In genomic region chr1:133328896-133329637, GRCm38 (mm10) we compare ENCODE assay signal across 8 mouse cellular contexts. TPM values are rescaled to one million over a fixed set of nuclear protein-coding genes. Genes with fewer than 3 reads are reported as not detected.
DNase-seq lines count a peak whose midpoint lies in the region; ATAC-seq and TF ChIP-seq lines count a peak whose summit lies in the region.

No protein-coding gene starts in this region.

- H3K4me1 ChIP-seq in hindbrain, embryonic 12.5 days: peaks cover 24% of the 10 kb centered on the region
- peaks cover 17% of the 10 kb centered on the region; the same call in 1 of the 2 replicates for H3K4me1 ChIP-seq in lung, embryonic 14.5 days (ENCODE audit: insufficient read depth)
- peaks cover 5% of the 10 kb centered on the region; the same call in 1 of the 2 replicates for H3K4me1 ChIP-seq in stomach, embryonic 15.5 days

- ATAC-seq in hindbrain, embryonic 12.5 days (ENCODE audit: low FRiP score): no peak
- peak; percentile 84 for ATAC-seq in lung, embryonic 14.5 days (ENCODE audit: insufficient read depth)
- no peak for ATAC-seq in stomach, embryonic 15.5 days (ENCODE audit: insufficient read depth, low FRiP score, low read depth)

- no peak overlapping the region for H3K27ac ChIP-seq in hindbrain, embryonic 12.5 days
- H3K27ac ChIP-seq in lung, embryonic 14.5 days (ENCODE audit: low read depth): peak overlapping the region; percentile 77
- H3K27ac ChIP-seq in stomach, embryonic 15.5 days: no peak overlapping the region

- WGBS in hindbrain, embryonic 12.5 days: 8% methylated on average over 33 of the region's 34 CpGs
- 6% methylated on average over 34 of the region's 34 CpGs for WGBS in lung, embryonic 14.5 days
- WGBS in stomach, embryonic 15.5 days: 6% methylated on average over 34 of the region's 34 CpGs

- peak overlapping the region; percentile 24 for H3K4me3 ChIP-seq in hindbrain, embryonic 12.5 days
- peak overlapping the region; percentile 31 for H3K4me3 ChIP-seq in lung, embryonic 14.5 days (ENCODE audit: low read depth, low read length)
- peak overlapping the region; percentile 27 for H3K4me3 ChIP-seq in stomach, embryonic 15.5 days (replicated peaks)

- H3K9me3 ChIP-seq in hindbrain, embryonic 12.5 days (replicated peaks): no peaks in the 10 kb centered on the region
- H3K9me3 ChIP-seq in lung, embryonic 14.5 days (ENCODE audit: low read depth, low read length): no peaks in the 10 kb centered on the region
- H3K9me3 ChIP-seq in stomach, embryonic 15.5 days: no peaks in the 10 kb centered on the region

- no peak for TF ChIP-seq CTCF in lung, embryonic 14.5 days (IDR thresholded peaks at IDR 0.05; ENCODE audit: low read depth)

- H3K36me3 ChIP-seq in hindbrain, embryonic 12.5 days: no peaks in the 10 kb centered on the region
- no peaks in the 10 kb centered on the region for H3K36me3 ChIP-seq in lung, embryonic 14.5 days (ENCODE audit: insufficient read depth)
- no peaks in the 10 kb centered on the region for H3K36me3 ChIP-seq in stomach, embryonic 15.5 days

- DNase-seq in ovary, postnatal 36 days (ENCODE audit: low spot score): peak; percentile 43
- no peak for DNase-seq in ovary, postnatal 14 days (ENCODE audit: low spot score)
- peak; percentile 82 for DNase-seq in lung, embryonic 14.5 days
- DNase-seq in B cell, adult 2 months: no peak
- DNase-seq in spleen, adult 18-20 months: no peak
- no peak for DNase-seq in layer of hippocampus, postnatal 14 days (ENCODE audit: low spot score in 2 of 2)

- peaks cover 30% of the 10 kb centered on the region for H3K27me3 ChIP-seq in hindbrain, embryonic 12.5 days
- peaks cover 7% of the 10 kb centered on the region; the same call in 1 of the 2 replicates for H3K27me3 ChIP-seq in lung, embryonic 14.5 days (ENCODE audit: insufficient read depth, low read length)
- H3K27me3 ChIP-seq in stomach, embryonic 15.5 days (replicated peaks): 0 out of 2 replicates have a peak, but pooled peaks cover 7% of the 10 kb centered on the region

- peak overlapping the region; percentile 59 for H3K4me2 ChIP-seq in hindbrain, embryonic 12.5 days (replicated peaks)
- H3K4me2 ChIP-seq in lung, embryonic 14.5 days: peak overlapping the region; percentile 66
- H3K4me2 ChIP-seq in stomach, embryonic 15.5 days: peak overlapping the region; percentile 61

- peak overlapping the region; percentile 47 for H3K9ac ChIP-seq in hindbrain, embryonic 12.5 days
- H3K9ac ChIP-seq in lung, embryonic 14.5 days: peak overlapping the region; percentile 48
- H3K9ac ChIP-seq in stomach, embryonic 15.5 days: no peak overlapping the region

RNA-seq across cellular contexts. Expression of gene Kiss1, which starts 7.4 kb away (rescaled TPM):
- not detected in 2 replicates for polyA plus RNA-seq in hindbrain, embryonic 12.5 days (2016; fragmentation: Nextera tagmentation; extraction: Ambion mirVana)
- polyA plus RNA-seq in lung, embryonic 14.5 days (2014; fragmentation: Nextera tagmentation; extraction: Ambion mirVana): 6.6 and 7.1 TPM in 2 replicates
- not detected in 2 replicates for polyA plus RNA-seq in stomach, embryonic 15.5 days (2015; fragmentation: Nextera tagmentation; extraction: Ambion mirVana)
- not detected for total RNA-seq in layer of hippocampus, postnatal 14 days (2021)

RNA-seq across cellular contexts. Expression of gene Golt1a, which starts 19.5 kb away (rescaled TPM):
- polyA plus RNA-seq in hindbrain, embryonic 12.5 days (2016; fragmentation: Nextera tagmentation; extraction: Ambion mirVana): not detected in 2 replicates
- 0.55 and 1.1 TPM in 2 replicates for polyA plus RNA-seq in lung, embryonic 14.5 days (2014; fragmentation: Nextera tagmentation; extraction: Ambion mirVana)
- polyA plus RNA-seq in stomach, embryonic 15.5 days (2015; fragmentation: Nextera tagmentation; extraction: Ambion mirVana): 4.9 and 7.7 TPM in 2 replicates
- not detected for total RNA-seq in layer of hippocampus, postnatal 14 days (2021)

RNA-seq across cellular contexts. Expression of gene Ren1, which starts 21.2 kb away (rescaled TPM):
- 0.99 and 1.9 TPM in 2 replicates for polyA plus RNA-seq in hindbrain, embryonic 12.5 days (2016; fragmentation: Nextera tagmentation; extraction: Ambion mirVana)
- polyA plus RNA-seq in lung, embryonic 14.5 days (2014; fragmentation: Nextera tagmentation; extraction: Ambion mirVana): 0.80 and 0.86 TPM in 2 replicates
- polyA plus RNA-seq in stomach, embryonic 15.5 days (2015; fragmentation: Nextera tagmentation; extraction: Ambion mirVana): 2.6 and 2.8 TPM in 2 replicates
- total RNA-seq in layer of hippocampus, postnatal 14 days (2021): under 1 TPM in 1 of 2 experiments, not detected in 1; 0.28 TPM

RNA-seq across cellular contexts. Expression of gene Etnk2, which starts 34.3 kb away (rescaled TPM):
- 5.2 and 5.6 TPM in 2 replicates for polyA plus RNA-seq in hindbrain, embryonic 12.5 days (2016; fragmentation: Nextera tagmentation; extraction: Ambion mirVana)
- 2.8 and 3.7 TPM in 2 replicates for polyA plus RNA-seq in lung, embryonic 14.5 days (2014; fragmentation: Nextera tagmentation; extraction: Ambion mirVana)
- polyA plus RNA-seq in stomach, embryonic 15.5 days (2015; fragmentation: Nextera tagmentation; extraction: Ambion mirVana): 4.0 and 6.4 TPM in 2 replicates
- 1 to 10 TPM; 5.3 to 5.9 TPM for total RNA-seq in layer of hippocampus, postnatal 14 days (2021)

Comparison
In these comparisons a context has a peak if more than half of its experiments do, and no peak if none do; other contexts are left out.
1. DNase-seq: peak in ovary, postnatal 36 days (single experiment) and lung, embryonic 14.5 days (single experiment); none in ovary, postnatal 14 days (single experiment), B cell, adult 2 months (0 of 2), spleen, adult 18-20 months (0 of 2) and layer of hippocampus, postnatal 14 days (0 of 2).
2. Peak in every context shown above with its lines, with median percentiles within 50 percentile points of each other: H3K4me2 ChIP-seq and H3K4me3 ChIP-seq.